Mouse (Mus musculus) heart, postnatal 0 days (tissue): ENCODE measurements around the gene Vat1.

ENCODE experiments used
- CTCF ChIP-seq: IDR thresholded peaks from 2 replicates; pipeline ENCODE4 v1.5.1; 2016; ENCODE audit warnings: antibody characterized with exemption, control low read depth, low read depth
- EP300 ChIP-seq: IDR thresholded peaks from 2 replicates; pipeline ENCODE4 v1.6.1; 2016; ENCODE audit warnings: antibody characterized with exemption, low read depth

- no peak for TF ChIP-seq CTCF
- no peak for TF ChIP-seq EP300
These were observed 10.4 kb downstream of the Vat1 start for GRCm38 (mm10) chr11:101455627-101456026.
